Mouse (Mus musculus) forebrain, postnatal 0 days (tissue): ENCODE measurements around the gene H6pd. TPM values are rescaled to one million over a fixed set of nuclear protein-coding genes. Genes with fewer than 3 reads are reported as not detected.

Source experiments
- ATAC-seq: fragments of 200-750 bp; cut with Nextera tagmentation; 2 replicates; pipeline ENCODE4 v1.8.0; 2017; ENCODE audit warnings: mild to moderate bottlenecking, moderate library complexity
- DNase-seq: peaks from one replicate; pipeline ENCODE4 v3.0.0-alpha.2; 2015
- H3K27ac ChIP-seq: fragments of 300-500 bp; sonication (generic); 2 replicates; pipeline ENCODE4 v1.5.1; 2014; ENCODE audit warnings: low read depth, mild to moderate bottlenecking, antibody characterized with exemption, low read length, moderate library complexity, mixed read lengths
- H3K27me3 ChIP-seq: fragments of 300-500 bp; sonication (generic); 2 replicates; pipeline ENCODE4 v1.6.1; 2014; ENCODE audit warnings: mild to moderate bottlenecking, low read length, mixed read lengths; ENCODE audit not compliant: insufficient read depth
- H3K36me3 ChIP-seq: fragments of 300-500 bp; sonication (generic); 2 replicates; pipeline ENCODE4 v1.6.1; 2014; ENCODE audit warnings: mild to moderate bottlenecking, moderate library complexity; ENCODE audit not compliant: insufficient read depth
- H3K4me1 ChIP-seq: fragments of 300-500 bp; sonication (generic); 2 replicates; pipeline ENCODE4 v1.6.1; 2014; ENCODE audit warnings: antibody characterized with exemption; ENCODE audit not compliant: insufficient read depth
- H3K4me2 ChIP-seq: fragments of 300-500 bp; sonication (generic); 2 replicates; pipeline ENCODE4 v1.6.1; 2014; ENCODE audit warnings: low read depth, mild to moderate bottlenecking, moderate library complexity
- H3K4me3 ChIP-seq: fragments of 300-500 bp; sonication (generic); 2 replicates; pipeline ENCODE4 v1.5.1; 2014; ENCODE audit warnings: low read depth, low read length, mixed read lengths
- H3K9ac ChIP-seq: fragments of 300-500 bp; sonication (generic); 2 replicates; pipeline ENCODE4 v1.6.1; 2014; ENCODE audit warnings: mild to moderate bottlenecking
- H3K9me3 ChIP-seq: fragments of 300-500 bp; sonication (generic); 2 replicates; pipeline ENCODE4 v1.6.1; 2016; ENCODE audit warnings: low read length
- CTCF ChIP-seq: sonication (generic); IDR thresholded peaks from 2 replicates; pipeline ENCODE4 v1.5.1; 2016; ENCODE audit warnings: antibody characterized with exemption, control low read depth, low read depth
- WGBS: fragments of 180-500 bp; shearing (Covaris S2); extraction: QIAGEN DNeasy Blood & Tissue Kit; methylation state at CpG from one replicate; pipeline ENCODE4 v1.1.7; 2014; 5-methylcytosine and 5-hydroxymethylcytosine counted together
- polyA plus RNA-seq: library from polyadenylated mRNA; unstranded; fragments of >200 nt; fragmentation: Nextera tagmentation; extraction: Ambion mirVana; gene quantifications from 2 replicates; pipeline ENCODE4 v1.2.1, GENCODE M21; 2015
- total RNA-seq: library from RNA; depleted of rRNA; stranded (reverse); fragments of >200 nt; gene quantifications from 2 replicates; pipeline ENCODE4 v1.2.3, GENCODE M21; 2014

Gene H6pd
- total and polyA plus RNA-seq, 2 experiments from 2014 or later, result 3.1 to 8.4 TPM

DNA sequence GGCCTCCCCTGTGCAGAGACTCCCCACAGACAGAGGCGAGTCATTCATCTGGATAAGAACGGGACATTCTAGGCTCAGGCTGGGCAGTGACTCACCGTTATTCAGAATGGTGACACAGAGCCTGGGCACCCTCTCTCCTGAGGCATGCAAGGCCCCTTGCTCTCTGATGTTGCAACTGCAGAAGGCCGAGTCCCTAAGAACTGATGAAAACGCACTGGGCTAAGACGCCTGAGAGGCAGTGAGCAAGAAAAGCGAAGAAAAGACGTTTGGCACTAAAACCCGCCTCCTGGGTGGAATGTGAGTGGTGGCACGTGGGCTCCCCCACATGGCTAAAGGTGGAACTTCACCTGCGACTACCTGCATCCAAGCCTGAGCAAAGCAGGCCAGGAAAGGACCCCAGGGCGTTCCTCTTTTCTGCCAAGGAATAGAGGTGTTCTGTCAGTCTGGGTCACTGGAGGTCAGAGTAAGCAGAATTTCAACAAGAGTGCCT lies 29.0 kb downstream of the H6pd start:
- WGBS, result 4% methylated on average over 12 of the region's 12 CpGs

DNA sequence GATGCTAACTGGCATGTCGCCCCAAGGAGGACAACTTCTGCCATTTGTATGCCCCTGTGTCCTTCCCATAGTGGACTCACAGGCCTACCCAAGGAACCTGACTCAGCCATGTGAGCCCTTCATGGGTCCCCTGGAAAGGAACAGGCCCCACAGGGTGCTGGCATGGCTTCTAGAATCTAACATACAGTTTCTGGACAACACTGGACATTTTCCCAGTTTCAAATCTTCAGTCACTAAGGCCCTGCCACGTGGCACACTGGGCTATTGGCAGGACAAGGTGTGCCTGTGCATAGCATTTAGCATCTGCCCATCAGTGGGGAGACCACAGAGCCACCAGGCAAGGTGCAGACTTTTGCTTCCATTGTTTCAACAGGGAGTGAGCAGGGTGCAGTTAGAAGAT lies 30.0 kb downstream of the H6pd start:
- TF ChIP-seq CTCF, result no peak
- no peak overlapping the region for H3K9ac ChIP-seq
- DNase-seq (no peak), ATAC-seq (no peak)
- 64% methylated on average over 2 of the region's 2 CpGs for WGBS
- H3K27ac ChIP-seq, result no peak overlapping the region
- H3K4me2 ChIP-seq, result no peak overlapping the region
- 0 out of 2 replicates have a peak, but pooled peaks cover 6% of the 10 kb centered on the region for H3K4me1 ChIP-seq
- no peaks in the 10 kb centered on the region for H3K27me3 ChIP-seq
- no peaks in the 10 kb centered on the region for H3K9me3 ChIP-seq
- H3K4me3 ChIP-seq, result no peak overlapping the region
- 0 out of 2 replicates have a peak, but pooled peaks cover 3% of the 10 kb centered on the region for H3K36me3 ChIP-seq

More for the DNA sequence above, 29.0 kb downstream of the H6pd start:
- TF ChIP-seq CTCF, result peak; percentile 94
- H3K4me2 ChIP-seq, result peak overlapping the region; percentile 37
- H3K9me3 ChIP-seq, result no peaks in the 10 kb centered on the region
- peak; percentile 68 for ATAC-seq
- H3K27me3 ChIP-seq, result no peaks in the 10 kb centered on the region
- no peak overlapping the region for H3K9ac ChIP-seq
- 0 out of 2 replicates have a peak, but pooled peaks cover 6% of the 10 kb centered on the region for H3K4me1 ChIP-seq
- no peak overlapping the region for H3K27ac ChIP-seq
- 0 out of 2 replicates have a peak, but pooled peaks cover 3% of the 10 kb centered on the region for H3K36me3 ChIP-seq
- H3K4me3 ChIP-seq, result no peak overlapping the region
- peak; percentile 91 for DNase-seq

DNA sequence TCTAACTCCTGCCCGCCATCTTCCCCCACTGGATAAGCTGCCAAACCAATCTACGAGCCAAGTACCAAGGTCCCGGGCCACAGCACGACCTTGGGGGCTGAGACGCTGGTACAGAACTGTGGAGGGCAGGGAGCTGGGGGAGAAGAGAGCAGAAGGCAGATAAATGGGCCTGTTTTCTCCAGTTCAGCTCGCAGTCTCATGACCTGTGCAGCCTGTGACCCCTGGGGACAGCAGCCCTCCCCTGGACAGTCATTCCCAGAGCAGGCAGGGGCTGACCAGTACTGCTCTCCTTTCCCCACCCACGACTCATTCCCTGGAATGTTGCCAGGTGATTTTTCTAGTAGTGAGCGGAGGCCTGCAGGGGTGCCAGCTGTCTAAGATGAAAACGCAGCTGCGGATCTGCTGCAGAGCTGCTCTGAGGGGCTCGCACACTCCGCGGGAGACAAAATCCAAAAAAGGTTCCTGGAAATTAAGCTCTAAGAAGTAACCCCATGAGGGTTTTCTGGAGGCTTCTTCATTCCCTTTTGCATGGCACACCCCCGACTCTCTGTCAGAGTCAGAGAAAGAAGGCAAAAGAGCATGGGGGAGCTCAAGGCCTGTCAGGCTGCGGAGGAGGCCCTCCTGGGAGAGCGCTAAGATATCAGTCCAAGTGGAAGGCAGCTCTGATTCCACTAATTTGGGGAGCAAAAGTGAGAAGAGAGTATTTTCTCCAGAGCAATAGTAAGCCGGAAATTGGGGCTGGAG lies 30.9 kb downstream of the H6pd start:
- 54% methylated on average over 17 of the region's 17 CpGs for WGBS
- no peak overlapping the region for H3K4me3 ChIP-seq
- H3K27ac ChIP-seq, result no peak overlapping the region; the same call in 1 of the 2 replicates
- 0 out of 2 replicates have a peak, but pooled peaks cover 6% of the 10 kb centered on the region for H3K4me1 ChIP-seq
- no peaks in the 10 kb centered on the region for H3K9me3 ChIP-seq
- H3K4me2 ChIP-seq, result no peak overlapping the region
- no peak for TF ChIP-seq CTCF
- 0 out of 2 replicates have a peak, but pooled peaks cover 3% of the 10 kb centered on the region for H3K36me3 ChIP-seq
- ATAC-seq (peak; percentile 44; the same call in 1 of the 2 replicates), DNase-seq (peak; percentile 39)
- no peaks in the 10 kb centered on the region for H3K27me3 ChIP-seq
- H3K9ac ChIP-seq, result no peak overlapping the region

DNA sequence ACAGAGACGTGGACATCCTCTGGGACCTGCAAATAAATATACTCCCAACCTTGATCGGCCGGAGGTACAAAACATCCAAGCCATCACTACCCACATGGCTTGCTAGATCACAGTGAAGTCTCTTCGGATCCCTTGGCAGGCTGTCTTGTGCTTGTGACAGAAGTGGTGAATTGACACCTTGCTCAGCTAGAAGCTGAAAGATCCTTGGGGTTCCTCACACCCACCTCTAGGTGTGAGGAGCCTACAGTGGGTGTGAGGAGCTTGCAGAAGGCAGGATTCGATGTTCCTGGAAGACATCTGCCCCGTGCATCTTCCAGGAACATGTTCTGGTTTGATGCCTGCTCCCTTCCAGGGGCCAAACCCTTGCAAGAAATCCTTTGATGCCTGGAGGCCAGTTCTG lies 31.6 kb downstream of the H6pd start:
- Histone ChIP-seq H3K4me3 (no peak overlapping the region), H3K4me2 (no peak overlapping the region), H3K36me3 (0 out of 2 replicates have a peak, but pooled peaks cover 3% of the 10 kb centered on the region), H3K27me3 (no peaks in the 10 kb centered on the region), H3K9ac (no peak overlapping the region), H3K4me1 (0 out of 2 replicates have a peak, but pooled peaks cover 6% of the 10 kb centered on the region), H3K27ac (no peak overlapping the region), H3K9me3 (no peaks in the 10 kb centered on the region)
- no peak for TF ChIP-seq CTCF
- DNase-seq (no peak), ATAC-seq (no peak)
- WGBS, result 78% methylated on average over 6 of the region's 6 CpGs

DNA sequence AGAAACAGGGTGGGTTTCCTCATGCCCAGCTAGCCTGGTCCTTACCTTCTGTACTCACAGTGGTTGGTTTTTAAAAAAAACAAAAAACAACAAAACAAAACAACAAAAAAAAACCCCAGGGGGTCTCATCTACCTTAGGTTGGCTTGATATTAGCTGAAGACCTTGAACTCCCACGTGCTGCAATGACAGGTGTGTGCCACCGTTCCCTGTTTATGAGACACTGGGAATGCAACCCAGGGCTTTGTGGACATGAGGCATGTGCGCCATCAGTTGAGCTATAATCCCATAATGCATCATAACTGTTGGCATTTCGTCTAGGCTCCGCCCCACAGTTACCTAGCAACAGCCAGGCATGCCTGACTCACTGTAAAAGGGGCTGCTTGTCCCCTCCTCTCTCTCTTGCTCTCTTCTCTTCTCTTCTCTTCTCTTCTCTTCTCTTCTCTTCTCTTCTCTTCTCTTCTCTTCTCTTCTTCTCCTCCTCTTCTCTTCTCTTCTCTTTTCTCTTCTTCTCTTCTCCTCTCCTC lies 33.0 kb downstream of the H6pd start:
- Histone ChIP-seq H3K4me3 (no peak overlapping the region), H3K9ac (no peak overlapping the region), H3K27ac (no peak overlapping the region), H3K27me3 (no peaks in the 10 kb centered on the region), H3K4me1 (0 out of 2 replicates have a peak, but pooled peaks cover 6% of the 10 kb centered on the region), H3K36me3 (no peaks in the 10 kb centered on the region), H3K4me2 (no peak overlapping the region), H3K9me3 (no peaks in the 10 kb centered on the region)
- no peak for TF ChIP-seq CTCF
- 72% methylated on average over 5 of the region's 5 CpGs for WGBS
- no peak for DNase-seq
- ATAC-seq, result no peak

DNA sequence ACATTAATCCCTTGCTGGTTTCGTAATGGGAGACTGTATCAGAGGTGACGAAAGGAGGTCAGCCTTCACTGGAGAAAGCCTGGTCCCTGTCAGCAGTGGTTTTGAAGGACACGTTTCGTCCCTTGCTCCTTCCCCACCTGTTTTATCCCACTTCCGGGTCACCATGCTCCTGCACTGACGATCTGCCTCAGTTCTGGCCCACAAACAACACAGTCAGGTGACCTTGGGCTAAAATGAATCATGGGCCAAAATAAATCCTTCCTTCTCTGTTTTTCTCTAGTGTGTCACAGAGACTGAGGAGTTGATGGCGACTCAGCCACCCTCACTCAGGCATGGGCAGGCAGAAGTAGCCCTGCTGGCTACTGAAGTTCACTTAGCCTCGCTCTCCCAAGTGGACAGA lies 33.5 kb downstream of the H6pd start:
- Histone ChIP-seq H3K27ac (no peak overlapping the region), H3K4me2 (no peak overlapping the region), H3K4me1 (0 out of 2 replicates have a peak, but pooled peaks cover 6% of the 10 kb centered on the region), H3K9ac (no peak overlapping the region), H3K9me3 (no peaks in the 10 kb centered on the region), H3K36me3 (no peaks in the 10 kb centered on the region), H3K4me3 (no peak overlapping the region), H3K27me3 (no peaks in the 10 kb centered on the region)
- no peak for TF ChIP-seq CTCF
- no peak for DNase-seq
- 78% methylated on average over 8 of the region's 8 CpGs for WGBS
- ATAC-seq, result no peak

DNA sequence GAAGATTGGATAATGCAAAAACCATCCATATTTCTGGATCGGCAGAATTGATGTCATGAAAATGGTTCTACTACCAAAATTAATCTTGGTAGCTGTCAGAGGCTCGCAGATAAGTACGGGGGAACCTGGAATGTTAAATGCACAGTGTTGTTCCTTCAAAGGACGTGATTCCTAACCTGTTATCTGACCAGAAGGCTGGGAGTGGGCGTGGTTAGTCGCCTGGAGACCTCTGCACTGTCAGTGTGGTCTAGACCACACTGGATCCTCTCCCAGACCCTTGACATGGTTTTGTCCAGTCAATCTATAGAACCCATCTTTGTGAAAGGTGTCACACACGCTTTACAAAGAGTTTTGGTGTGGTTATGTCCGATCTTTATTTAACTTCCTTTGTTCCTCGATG lies 37.4 kb downstream of the H6pd start:
- ATAC-seq (no peak), DNase-seq (no peak)
- H3K4me2 ChIP-seq, result no peak overlapping the region
- H3K27ac ChIP-seq, result no peak overlapping the region
- no peaks in the 10 kb centered on the region for H3K36me3 ChIP-seq
- H3K27me3 ChIP-seq, result no peaks in the 10 kb centered on the region
- H3K4me3 ChIP-seq, result no peak overlapping the region
- no peaks in the 10 kb centered on the region for H3K4me1 ChIP-seq
- 80% methylated on average over 9 of the region's 9 CpGs for WGBS
- TF ChIP-seq CTCF, result no peak
- H3K9ac ChIP-seq, result no peak overlapping the region
- no peaks in the 10 kb centered on the region for H3K9me3 ChIP-seq
